Mouse (Mus musculus) heart, adult 11 months (tissue): Measurements from ENCODE around the gene Prelp.

Source experiments
- DNase-seq: peaks from one replicate; pipeline ENCODE4 v3.0.0; 2022

The Prelp gene

DNA sequence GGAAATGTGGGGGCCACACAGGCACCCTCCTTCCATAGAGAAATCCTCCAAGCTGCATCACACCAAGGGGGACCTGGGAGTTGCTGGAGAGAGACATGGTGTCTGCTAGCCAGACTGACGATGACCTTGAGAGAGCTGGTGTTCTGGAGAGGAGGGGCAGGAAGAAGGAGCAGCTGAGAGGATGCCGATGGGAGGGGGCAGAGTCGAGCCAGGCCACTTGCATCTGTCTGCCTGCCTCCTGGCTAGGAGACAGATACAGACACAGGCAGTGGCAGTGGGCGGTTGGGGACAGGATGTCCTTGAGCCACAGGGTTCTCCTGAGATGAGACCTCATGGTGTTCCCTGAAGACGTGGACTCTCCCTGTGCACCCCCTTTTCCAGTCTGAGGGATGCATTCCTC lies 29.7 kb downstream of the Prelp start:
- peak; percentile 99 for DNase-seq

DNA sequence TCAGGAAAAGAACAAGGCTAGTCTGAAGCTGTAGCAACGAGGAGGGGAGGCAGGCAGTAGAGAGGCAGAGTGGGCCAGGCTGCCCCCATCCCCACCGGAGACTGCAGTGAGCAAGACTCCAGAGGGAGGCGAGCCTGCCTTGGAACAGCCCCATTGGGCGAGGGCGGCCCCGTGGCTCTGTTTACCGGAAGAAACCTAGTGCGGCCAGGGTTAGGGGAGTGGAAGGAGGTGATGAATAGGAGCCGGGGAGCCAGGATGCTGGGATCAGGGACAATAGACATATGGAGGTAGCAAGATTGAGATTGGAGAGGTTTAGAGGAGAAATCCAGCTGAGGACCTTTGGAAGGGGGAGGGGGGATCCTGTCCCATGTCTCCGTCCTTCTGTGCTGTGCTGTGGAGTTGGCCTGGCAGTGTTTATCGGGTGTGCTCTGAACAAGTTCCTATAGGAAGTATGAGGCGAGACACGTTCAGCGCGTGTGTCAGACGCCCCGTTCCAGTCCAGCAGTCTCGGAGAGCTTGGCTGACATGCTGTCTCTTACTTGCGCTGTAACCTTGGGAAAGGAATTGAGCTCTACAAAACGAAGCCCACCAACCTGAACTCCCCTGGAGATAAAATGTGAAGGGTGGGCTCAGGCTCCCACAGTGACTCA lies 31.1 kb downstream of the Prelp start:
- peak; percentile 96 for DNase-seq

DNA sequence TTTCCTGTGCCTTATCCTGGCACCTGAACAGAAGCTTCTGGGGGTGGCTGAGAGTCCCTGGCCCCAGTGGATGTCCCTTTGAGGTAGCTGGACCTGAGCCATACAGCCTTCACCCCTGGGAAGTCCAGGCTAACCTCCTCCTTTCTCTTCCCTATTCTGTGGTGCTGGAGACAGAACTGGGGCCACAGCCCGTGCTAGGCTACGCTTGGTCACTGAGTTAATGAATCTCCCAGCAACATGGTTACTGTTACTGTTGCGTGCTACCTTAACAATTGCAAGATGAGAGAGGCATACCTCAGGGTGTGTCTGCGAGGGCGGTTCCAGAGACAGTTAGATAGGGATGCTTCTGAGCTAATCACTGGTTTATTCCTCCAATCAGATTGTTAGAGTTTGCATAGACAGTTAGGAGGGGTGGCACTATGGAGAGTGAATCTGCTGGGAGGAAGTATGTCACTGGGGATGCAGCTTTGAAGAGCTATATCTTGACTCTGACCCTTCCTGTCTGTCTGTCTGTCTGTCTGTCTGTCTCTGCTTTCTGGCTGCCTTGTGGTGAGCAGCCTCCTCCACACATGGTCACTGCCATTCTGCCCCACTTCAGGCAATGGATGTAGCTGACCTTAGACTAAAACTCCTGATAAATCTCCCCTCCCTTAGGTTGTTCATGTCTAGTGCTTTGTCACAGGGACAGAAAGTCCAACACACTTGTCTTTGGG lies 33.5 kb downstream of the Prelp start:
- no peak for DNase-seq

DNA sequence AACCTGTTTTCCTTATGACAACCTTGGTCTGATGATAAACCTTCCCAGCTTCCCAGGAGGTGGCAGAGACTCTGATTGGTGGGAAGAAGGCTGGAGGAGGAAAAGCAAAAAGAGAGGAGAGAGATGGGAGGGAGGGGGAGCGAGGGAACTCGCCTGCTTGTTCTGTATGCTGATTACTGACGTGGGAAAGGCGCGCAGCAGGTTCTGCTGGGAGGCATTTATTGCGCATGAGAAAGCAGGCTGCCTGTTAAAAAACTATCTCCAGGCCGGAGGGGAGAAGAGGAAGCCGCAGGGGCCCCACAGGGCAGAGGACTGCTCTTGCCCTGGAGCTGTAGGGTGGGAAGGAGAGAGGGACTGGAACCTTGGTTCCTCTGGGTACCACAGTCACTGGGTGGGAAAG lies 34.2 kb downstream of the Prelp start:
- DNase-seq = no peak

DNA sequence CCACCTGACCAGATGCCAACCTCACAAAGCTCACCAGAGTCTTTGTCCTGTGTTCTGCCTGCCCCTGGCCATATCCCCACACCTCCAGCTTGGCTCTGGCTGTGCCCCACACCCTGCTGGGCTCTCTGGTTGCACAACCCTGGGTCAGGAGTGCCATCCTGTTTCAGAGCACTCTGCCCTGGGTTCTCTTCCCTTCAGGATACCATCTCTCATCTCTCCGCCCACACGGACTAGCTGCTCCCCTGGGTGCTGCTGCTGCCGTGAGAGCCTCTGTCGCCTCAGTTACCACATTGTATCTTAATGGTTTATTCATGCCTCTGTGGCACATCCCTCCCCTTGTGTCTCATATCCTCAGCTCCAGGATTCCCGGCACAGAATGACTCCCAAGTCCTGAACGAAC lies 34.8 kb downstream of the Prelp start:
- DNase-seq = no peak

DNA sequence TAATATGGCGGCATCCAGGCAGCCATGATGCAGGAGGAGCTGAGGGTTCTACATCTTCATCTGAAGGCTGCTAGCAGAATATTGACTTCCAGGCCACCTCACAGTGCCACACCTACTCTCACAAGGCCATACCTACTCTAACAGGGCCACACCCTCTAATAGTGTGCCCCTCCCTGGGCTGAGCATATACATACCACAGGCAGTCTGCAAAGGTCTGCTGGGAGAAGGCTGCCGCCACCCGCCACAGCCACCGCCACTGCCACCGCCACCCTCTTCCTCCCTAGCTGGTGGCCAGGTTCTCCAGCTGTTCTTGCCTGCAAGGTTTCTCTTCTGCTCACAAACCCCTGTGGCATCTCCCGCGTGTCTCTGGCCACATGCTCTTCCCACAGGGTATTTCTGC lies 35.4 kb downstream of the Prelp start:
- DNase-seq = no peak

DNA sequence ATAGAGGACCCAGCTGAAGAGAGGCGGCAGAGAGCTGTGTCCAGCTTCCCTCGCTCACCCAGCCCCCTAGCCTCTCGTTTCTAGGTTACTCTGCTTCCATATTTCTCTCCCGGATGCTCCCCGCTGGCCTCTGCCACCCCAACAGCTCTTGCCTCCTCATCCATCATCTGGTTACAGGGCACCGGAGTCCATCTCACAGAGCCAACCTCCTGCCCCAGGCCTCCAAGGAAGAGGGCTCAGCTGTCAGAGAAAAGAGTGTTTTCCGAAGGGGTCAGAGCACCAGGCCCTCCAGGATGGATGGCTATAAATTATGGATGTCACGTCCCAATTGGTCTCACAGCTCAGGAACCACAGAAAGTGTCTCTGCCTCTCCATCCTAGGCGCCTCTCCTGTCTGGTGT lies 36.5 kb downstream of the Prelp start:
- DNase-seq = no peak

DNA sequence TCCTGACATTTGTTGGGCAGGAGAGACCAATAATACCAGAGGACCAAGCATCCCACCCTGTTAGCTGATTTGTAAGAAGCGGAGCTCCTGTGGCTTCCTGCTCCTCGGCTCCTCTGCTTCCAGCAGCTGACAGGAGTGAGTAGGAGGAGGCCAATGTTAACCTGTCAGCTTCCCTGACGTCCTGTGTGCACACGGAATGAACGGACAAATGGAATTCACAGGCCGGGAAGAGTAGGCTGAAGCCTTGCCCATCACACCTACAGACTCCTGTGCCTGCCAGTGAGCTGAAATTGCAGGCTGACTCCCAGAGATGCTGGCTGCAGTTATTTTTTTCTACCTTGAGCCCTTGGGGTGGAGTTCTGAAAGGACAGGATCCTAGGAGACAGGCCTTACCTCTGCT lies 37.1 kb downstream of the Prelp start:
- no peak for DNase-seq

DNA sequence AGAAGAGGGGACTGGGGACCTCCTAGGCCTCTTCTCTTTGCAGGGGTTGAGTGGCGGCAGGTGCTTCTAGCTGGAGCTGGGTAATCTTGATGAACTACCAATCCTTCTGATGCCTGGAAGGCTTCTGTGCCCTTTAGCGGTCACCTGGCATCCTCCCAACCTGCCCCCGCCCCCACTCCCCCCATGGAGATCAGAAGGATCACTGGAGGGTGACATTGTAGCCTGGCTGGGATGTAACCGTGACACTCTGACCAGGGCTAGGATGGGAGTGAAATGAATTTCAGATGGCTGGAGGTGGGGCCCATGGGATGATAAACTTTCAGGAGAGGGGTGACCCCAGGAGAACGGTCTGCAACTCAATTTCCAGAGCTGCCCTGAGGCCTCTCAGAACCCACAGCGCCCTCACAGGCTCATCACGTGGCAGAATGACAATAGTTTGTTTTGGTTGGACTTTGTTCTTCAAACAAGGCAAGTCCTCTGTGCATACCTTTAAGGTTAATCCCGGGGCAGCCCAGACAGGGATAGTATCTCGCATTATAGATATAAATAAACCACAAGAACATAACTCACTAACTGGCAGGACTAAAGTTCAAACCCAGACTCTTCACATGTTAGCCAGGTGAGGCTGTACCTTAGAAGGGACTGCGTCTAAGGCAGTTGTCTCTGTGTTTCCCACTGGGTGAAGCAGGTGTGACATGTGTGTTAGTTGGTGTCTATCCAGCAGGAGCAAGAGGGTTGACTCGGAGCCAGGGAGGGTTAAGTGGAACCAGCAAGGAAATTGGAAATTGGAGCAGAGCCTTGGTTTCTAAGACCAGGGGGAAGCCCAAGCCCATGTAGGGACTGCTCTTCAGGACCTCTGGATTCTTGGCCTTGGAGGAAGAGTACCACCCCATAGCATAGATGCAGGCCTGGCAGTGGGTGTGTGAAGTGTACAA lies 38.7 kb downstream of the Prelp start:
- no peak for DNase-seq

DNA sequence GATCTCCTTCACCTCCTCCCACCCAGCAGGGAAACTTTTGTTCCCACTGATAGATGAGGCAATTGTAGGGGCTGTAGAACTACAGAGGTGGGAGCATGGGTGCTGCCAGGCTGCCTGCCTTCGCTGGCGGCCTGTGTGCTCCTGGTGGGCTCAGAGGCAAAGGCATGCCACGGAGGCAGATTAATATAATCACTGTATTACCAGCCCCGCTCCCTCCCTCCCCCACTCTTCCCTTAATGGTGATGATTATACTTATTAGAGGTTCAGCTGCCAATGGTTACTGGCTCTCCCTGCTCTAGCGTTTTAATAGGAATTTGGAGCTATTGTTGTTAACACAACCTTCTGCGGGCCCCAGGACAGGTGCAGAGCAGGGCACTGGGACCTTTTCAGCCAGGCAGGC lies 39.4 kb downstream of the Prelp start:
- DNase-seq = no peak

DNA sequence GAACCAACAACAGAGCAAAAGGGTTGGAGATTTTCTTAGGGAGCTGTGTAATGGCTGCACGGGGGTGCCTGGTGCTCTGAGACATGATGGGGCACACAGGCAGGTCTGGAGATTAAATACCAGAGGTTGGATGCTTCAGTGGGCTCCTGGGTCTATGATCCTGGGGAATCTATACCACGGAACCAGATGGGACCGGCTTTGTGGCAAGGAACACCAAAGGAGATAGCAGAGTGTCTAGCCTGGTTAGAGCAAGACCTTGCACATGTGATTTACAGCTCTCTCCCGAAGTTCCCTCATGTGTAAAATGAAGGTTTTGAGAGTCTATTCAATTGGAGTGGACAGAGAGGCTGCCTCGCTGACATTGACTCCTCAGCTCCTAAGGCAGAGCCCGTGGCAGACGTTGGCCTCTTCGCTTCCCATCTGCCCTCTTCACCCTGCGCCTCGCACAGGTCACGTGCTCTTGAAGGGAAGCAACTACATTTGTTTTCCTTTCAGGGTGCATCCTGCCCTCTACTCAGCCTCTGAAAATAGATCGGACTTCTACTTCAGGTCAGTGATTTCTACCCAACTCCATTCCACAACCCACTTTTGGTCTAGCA lies 42.3 kb downstream of the Prelp start:
- DNase-seq = no peak

DNA sequence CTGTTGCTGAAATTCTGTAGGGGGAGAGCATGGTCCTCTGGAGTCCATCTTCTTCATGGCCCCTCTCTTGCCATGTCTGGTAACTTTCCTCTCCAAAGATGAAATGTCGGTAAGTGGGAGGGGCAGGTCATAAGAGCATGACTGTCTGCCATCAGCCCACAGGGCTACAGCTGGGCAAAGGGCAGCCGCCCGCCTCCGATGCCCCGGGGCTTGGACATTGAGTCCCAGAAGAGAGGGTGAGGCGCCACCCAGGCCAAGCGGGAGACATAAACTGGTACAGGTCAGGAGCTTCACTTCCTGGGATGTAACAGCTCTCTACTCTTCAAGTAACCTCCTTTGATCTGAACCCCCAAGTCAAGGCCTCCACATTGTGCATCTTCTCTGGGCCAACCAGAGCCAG lies 44.3 kb downstream of the Prelp start:
- no peak for DNase-seq

DNA sequence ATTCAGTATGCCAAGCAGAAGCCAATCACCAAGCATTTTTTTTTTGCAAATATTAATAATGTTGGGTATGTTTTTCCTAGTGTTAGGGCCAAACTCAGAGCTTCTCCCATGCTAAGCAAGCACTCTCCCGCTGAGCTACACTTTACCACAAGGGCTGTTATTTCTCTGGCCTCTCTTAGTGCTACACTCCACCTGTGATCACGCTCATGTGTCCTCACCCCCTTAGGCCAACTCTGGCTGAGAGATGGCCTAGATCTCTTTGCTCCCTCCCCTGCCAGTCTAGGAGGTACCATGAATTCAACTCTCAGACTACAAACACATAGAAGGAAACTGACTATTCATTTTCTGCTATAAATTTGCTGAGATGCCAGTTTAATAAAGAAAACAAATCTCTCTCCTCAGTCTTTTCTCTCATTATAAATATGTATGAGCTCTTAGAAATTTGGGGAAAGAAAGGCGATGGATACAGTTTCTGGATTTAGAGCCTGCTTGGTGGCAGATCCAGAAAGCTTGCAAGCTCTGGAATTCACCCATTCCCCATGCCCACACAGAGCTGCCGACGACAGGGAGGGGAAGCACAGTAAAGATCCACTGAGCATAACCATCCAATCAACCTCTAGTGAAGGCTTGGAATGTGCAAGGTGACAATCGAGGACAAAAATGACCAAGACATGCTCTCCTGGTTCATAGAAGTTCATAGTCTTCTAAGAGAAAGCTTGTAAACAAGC lies 48.0 kb downstream of the Prelp start:
- no peak for DNase-seq

DNA sequence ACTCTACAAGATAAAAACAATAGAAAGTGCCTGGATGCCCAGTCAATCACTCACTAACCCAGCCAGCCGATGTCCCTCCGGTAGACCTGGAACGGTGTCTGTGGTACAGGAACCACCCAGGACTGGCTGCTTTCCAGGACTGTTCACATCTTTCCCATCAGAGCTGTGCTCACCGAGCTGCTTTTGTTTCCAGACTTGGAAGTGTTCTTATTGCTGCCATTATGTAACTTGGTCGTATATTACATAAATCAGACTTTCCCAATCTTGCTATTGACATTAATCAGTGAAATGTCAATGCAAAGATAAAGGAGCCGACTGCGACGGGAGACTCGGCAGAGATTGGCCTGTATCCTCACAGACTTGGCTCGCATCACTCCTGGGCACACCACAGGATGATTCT lies 50.0 kb downstream of the Prelp start:
- DNase-seq = no peak

DNA sequence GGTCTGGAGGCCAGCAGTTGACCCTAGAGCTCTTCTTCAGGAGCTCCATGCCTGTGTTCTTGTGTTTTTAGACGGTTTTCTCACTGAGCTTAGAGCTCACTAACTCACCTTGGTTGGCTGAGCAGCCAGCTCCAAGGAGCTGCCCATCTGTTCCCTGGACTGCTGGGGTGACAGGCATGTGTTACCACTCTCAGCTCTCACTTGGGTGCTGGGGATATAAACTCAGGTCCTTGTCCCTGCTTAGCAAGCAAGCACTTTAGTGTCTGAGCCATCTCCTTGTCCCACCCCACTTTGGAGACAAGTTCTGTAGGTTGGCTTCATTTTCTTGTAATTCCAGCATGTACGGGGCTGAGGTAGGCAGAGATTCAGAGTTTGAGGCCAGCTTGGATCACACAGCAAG lies 52.0 kb downstream of the Prelp start:
- no peak for DNase-seq

DNA sequence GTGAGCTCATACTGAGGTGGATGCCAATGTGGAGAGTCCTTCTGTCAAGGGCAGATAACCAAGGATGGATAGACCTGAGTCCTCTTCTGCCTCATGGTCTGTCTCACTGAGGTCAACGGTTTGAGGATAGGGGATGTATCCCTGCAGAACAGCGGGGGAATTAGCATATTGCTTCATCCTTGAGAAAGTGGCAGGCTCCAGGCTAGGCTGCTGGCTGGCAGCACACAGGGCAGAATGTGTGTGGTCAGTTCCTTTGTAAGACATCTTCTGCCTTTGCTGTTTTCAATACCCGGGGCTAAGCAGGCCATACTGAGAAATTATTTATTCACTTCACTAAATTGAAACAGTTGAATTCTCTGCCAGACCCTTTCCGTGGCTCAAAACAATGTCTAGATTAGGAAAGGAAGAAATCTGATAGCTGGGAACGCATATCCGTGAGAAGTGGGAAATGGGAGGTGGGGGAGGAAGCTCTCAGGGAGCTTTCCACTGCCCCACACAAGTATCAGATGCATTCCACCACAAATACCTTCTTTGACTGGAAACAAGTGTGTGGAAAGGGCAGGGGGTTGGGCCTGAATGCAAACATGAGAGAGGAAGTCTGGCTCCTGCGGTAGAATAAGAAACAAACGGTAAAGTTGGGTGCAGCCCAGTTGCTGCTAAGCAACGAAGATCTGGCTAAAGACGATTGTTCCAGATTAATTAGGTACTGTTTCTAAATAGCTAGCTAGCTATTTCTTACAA lies 57.8 kb downstream of the Prelp start:
- DNase-seq = peak; percentile 94

DNA sequence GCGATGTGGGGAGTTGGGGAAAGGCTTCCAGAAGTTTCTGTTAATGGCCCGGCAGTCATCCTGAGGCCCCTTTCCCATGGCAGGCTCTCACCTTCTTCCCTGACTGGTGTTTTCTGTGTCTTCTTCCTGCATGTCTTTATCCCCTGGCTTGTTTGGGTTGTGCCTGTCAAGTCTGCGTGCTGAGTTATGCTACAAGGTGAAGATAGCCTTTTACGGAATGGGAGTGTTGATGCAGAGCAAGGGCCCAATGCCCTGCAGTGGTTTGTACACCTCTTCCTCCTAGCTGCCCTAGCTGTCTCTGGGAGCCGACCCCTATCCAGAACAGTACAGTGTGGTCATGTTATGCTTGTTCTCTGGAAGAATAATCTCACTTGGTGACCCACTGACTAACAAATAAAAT lies 60.2 kb downstream of the Prelp start:
- DNase-seq = no peak
